Mouse (Mus musculus): ENCODE results near the gene Slc28a1. TPM values are rescaled to one million over a fixed set of nuclear protein-coding genes. Genes with fewer than 3 reads are reported as not detected.

Slc28a1 gene
- polyA plus RNA-seq, 1 experiment = not detected

Other genes starting within 250 kb of the Slc28a1 start
- gene Wdr73, start 213.5 kb upstream of the Slc28a1 start, polyA plus RNA-seq (2012; ENCODE audit: insufficient read depth, insufficient read length, missing spikeins) = 10.4 and 19.3 TPM in 2 replicates
- 7.3 and 9.1 TPM in 2 replicates for gene Nmb, start 209.7 kb upstream of the Slc28a1 start, polyA plus RNA-seq (2012; ENCODE audit: insufficient read depth, insufficient read length, missing spikeins)
- gene Sec11a, start 167.0 kb upstream of the Slc28a1 start, polyA plus RNA-seq (2012; ENCODE audit: insufficient read depth, insufficient read length, missing spikeins) = 61.2 and 77.2 TPM in 2 replicates
- 14.3 and 15.6 TPM in 2 replicates for gene Zfp592, start 121.1 kb upstream of the Slc28a1 start, polyA plus RNA-seq (2012; ENCODE audit: insufficient read depth, insufficient read length, missing spikeins)
- gene Alpk3, start 57.2 kb upstream of the Slc28a1 start, polyA plus RNA-seq (2012; ENCODE audit: insufficient read depth, insufficient read length, missing spikeins) = 0.83 and 1.5 TPM in 2 replicates
- 24.0 and 39.6 TPM in 2 replicates for gene Pde8a, start 98.8 kb downstream of the Slc28a1 start, polyA plus RNA-seq (2012; ENCODE audit: insufficient read depth, insufficient read length, missing spikeins)
- gene Rps17, start 230.5 kb downstream of the Slc28a1 start, polyA plus RNA-seq (2012; ENCODE audit: insufficient read depth, insufficient read length, missing spikeins) = 1,265 and 1,513 TPM in 2 replicates

All from brown adipose tissue, adult 24 weeks (tissue).